Mouse (Mus musculus): Measurements from ENCODE around the gene Ces1a.

GRCm38 (mm10) chr8:93011439-93011838, 36.6 kb downstream of the Ces1a start:
- TF ChIP-seq POLR2A (IDR thresholded peaks at IDR 0.05; ENCODE audit: borderline replicate concordance, low read depth, low read length) (no peak), CTCF (IDR thresholded peaks at IDR 0.05; ENCODE audit: low read depth, low read length) (peak; percentile 74)
